In genomic region chr5:68120880-68121279, GRCm38 (mm10) we compare ENCODE assay signal across 14 mouse cellular contexts.
DNase-seq lines count a peak whose midpoint lies in the region; TF ChIP-seq lines count a peak whose summit lies in the region.
"Had no signal": no experiment of that assay in that cellular context is flagged by ENCODE, and none has a peak within 500 bp of the region (broad histone marks: within the 10 kb centered on the region; RNA-seq: fewer than 3 reads in every experiment).

No protein-coding gene starts in this region.

- peak; percentile 16 for DNase-seq in embryo, embryonic 10 days (ENCODE audit: low spot score)
- no peak for DNase-seq in embryo, embryonic 9.5 days (ENCODE audit: extremely low spot score)
- no peak for DNase-seq in layer of hippocampus, adult 2 months (ENCODE audit: low spot score in 2 of 2)
- no peak for DNase-seq in layer of hippocampus, postnatal 14 days (ENCODE audit: low spot score in 2 of 2)
- DNase-seq in A20 (ENCODE audit: low read depth, low spot score): peak; percentile 20
- peak; percentile 48 for DNase-seq in brain, adult 2 months (ENCODE audit: low read depth, low spot score)
- DNase-seq in gastrocnemius, postnatal 4 days (ENCODE audit: low spot score in 2 of 2): no peak
- DNase-seq in yolk sac, embryonic 10.5 days (ENCODE audit: low spot score): no peak
- DNase-seq: kidney, adult 18-20 months; left cerebral cortex, postnatal 4 days; lung, adult 18-20 months; spleen, adult 18-20 months; thymus, adult 2 months had no signal

- H3K4me3 ChIP-seq in layer of hippocampus, adult 2 months: no peak overlapping the region
- H3K4me3 ChIP-seq: forebrain, embryonic 13.5 days had no signal

- TF ChIP-seq CTCF in layer of hippocampus, adult 2 months (conservative IDR thresholded peaks at IDR 0.05): peak; percentile 79

- H3K27ac ChIP-seq in layer of hippocampus, adult 2 months: no peak overlapping the region
- H3K27ac ChIP-seq: forebrain, embryonic 13.5 days had no signal

Comparison
In these comparisons a context has a peak if more than half of its experiments do, and no peak if none do; other contexts are left out.
1. DNase-seq: peak in embryo, embryonic 10 days (single experiment), A20 (single experiment) and brain, adult 2 months (single experiment); none in embryo, embryonic 9.5 days (single experiment), layer of hippocampus, adult 2 months (0 of 2), layer of hippocampus, postnatal 14 days (0 of 2), gastrocnemius, postnatal 4 days (0 of 2) and yolk sac, embryonic 10.5 days (single experiment).